Mouse (Mus musculus): ENCODE results near the gene Nfxl1. TPM values are rescaled to one million over a fixed set of nuclear protein-coding genes. Genes with fewer than 3 reads are reported as not detected.

Gene Nfxl1
- 10 to 100 TPM; 13.9 to 15.3 TPM for total RNA-seq (2023)

GRCm38 (mm10) chr5:72559544-72560049 is at the start of gene Nfxl1:
TSS of gene Nfxl1 (minus strand) at chr5:72559684.

GRCm38 (mm10) chr5:72587192-72587681 is 27.8 kb upstream of the Nfxl1 start, which contains the start of gene Gm5868:
TSS of gene Gm5868 (minus strand) at chr5:72587551.

GRCm38 (mm10) chr5:72580970-72581332 is 21.5 kb upstream of the Nfxl1 start, which contains the start of gene Zar1:
TSS of gene Zar1 (minus strand) at chr5:72581254.

GRCm38 (mm10) chr5:72503531-72504523 is 55.7 kb downstream of the Nfxl1 start, which contains the start of gene Corin:
TSS of gene Corin (minus strand) at chr5:72504473.

Other genes with a start within 250 kb of the Nfxl1 start
- gene Corin, start 55.2 kb downstream of the Nfxl1 start, total RNA-seq (2023): not detected
- gene Zar1, start 21.6 kb upstream of the Nfxl1 start, total RNA-seq (2023): not detected
- gene Gm5868, start 27.9 kb upstream of the Nfxl1 start, total RNA-seq (2023): not detected
- under 1 TPM in 1 of 2 experiments, not detected in 1; 0.22 TPM for gene Cnga1, start 84.6 kb upstream of the Nfxl1 start, total RNA-seq (2023)
- gene Nipal1, start 88.1 kb upstream of the Nfxl1 start, total RNA-seq (2023): not detected
- under 1 TPM; 0.68 to 0.78 TPM for gene Txk, start 193.1 kb upstream of the Nfxl1 start, total RNA-seq (2023)

Data from neutrophil, adult 59 days (primary cell).